Mouse (Mus musculus) liver, embryonic 16.5 days (tissue): Measurements from ENCODE around the gene Ank3. TPM values are rescaled to one million over a fixed set of nuclear protein-coding genes. Genes with fewer than 3 reads are reported as not detected.

Experiments
- ATAC-seq: fragments of 200-750 bp; cut with Nextera tagmentation; 2 replicates; pipeline ENCODE4 v1.8.0; 2017; ENCODE audit warnings: low read depth, mild to moderate bottlenecking, moderate number of reproducible peaks, moderate library complexity
- H3K27ac ChIP-seq: fragments of 300-500 bp; sonication (generic); 2 replicates; pipeline ENCODE4 v1.5.1; 2014; ENCODE audit warnings: mild to moderate bottlenecking, low read length
- H3K27me3 ChIP-seq: fragments of 300-500 bp; sonication (generic); 2 replicates; pipeline ENCODE4 v1.6.1; 2014; ENCODE audit warnings: low read depth, low read length, mixed read lengths; ENCODE audit not compliant: control insufficient read depth, insufficient read depth
- H3K36me3 ChIP-seq: fragments of 300-500 bp; sonication (generic); 2 replicates; pipeline ENCODE4 v1.6.1; 2014; ENCODE audit warnings: mild to moderate bottlenecking; ENCODE audit not compliant: control insufficient read depth, insufficient read depth
- H3K4me1 ChIP-seq: fragments of 300-500 bp; sonication (generic); 2 replicates; pipeline ENCODE4 v1.6.1; 2014; ENCODE audit warnings: low read depth, low read length, mixed read lengths; ENCODE audit not compliant: control insufficient read depth
- H3K4me2 ChIP-seq: fragments of 300-500 bp; sonication (generic); 2 replicates; pipeline ENCODE4 v1.6.1; 2014; ENCODE audit warnings: low read depth, low read length, mixed read lengths
- H3K4me3 ChIP-seq: fragments of 300-500 bp; sonication (generic); 2 replicates; pipeline ENCODE4 v1.5.1; 2014; ENCODE audit warnings: low read depth, mild to moderate bottlenecking, low read length
- H3K9ac ChIP-seq: fragments of 300-500 bp; sonication (generic); 2 replicates; pipeline ENCODE4 v1.6.1; 2014; ENCODE audit warnings: low read depth, low read length
- H3K9me3 ChIP-seq: fragments of 300-500 bp; sonication (generic); replicated peaks from 2 replicates; pipeline ENCODE4 v1.6.1; 2016; ENCODE audit warnings: low read length; ENCODE audit not compliant: control insufficient read depth
- WGBS: fragments of 180-500 bp; shearing (Covaris S2); extraction: QIAGEN DNeasy Blood & Tissue Kit; methylation state at CpG from one replicate; pipeline ENCODE4 v1.1.7; 2014; ENCODE audit not compliant: insufficient replicate concordance; 5-methylcytosine and 5-hydroxymethylcytosine counted together
- polyA plus RNA-seq: library from polyadenylated mRNA; unstranded; fragments of >200 nt; fragmentation: Nextera tagmentation; extraction: Ambion mirVana; gene quantifications from 2 replicates; pipeline ENCODE4 v1.2.1, GENCODE M21; 2015

Gene Ank3
- polyA plus RNA-seq, 1 experiment from 2014 or later = 14.0 TPM

- H3K9ac ChIP-seq = no peak overlapping the region
- H3K4me3 ChIP-seq = no peak overlapping the region
- H3K36me3 ChIP-seq = peaks cover 3% of the 10 kb centered on the region
- no peak overlapping the region for H3K27ac ChIP-seq
- no peaks in the 10 kb centered on the region for H3K27me3 ChIP-seq
- no peak for ATAC-seq
- H3K4me1 ChIP-seq = peaks cover 6% of the 10 kb centered on the region
- no peak overlapping the region for H3K4me2 ChIP-seq
- no peaks in the 10 kb centered on the region; the same call in 1 of the 2 replicates for H3K9me3 ChIP-seq
- WGBS = 57% methylated on average over 4 of the region's 4 CpGs
These were observed 584.1 kb downstream of the Ank3 start for GRCm38 (mm10) chr10:69982701-69983100.

- no peaks in the 10 kb centered on the region for H3K4me1 ChIP-seq
- H3K4me3 ChIP-seq = no peak overlapping the region
- peaks cover 23% of the 10 kb centered on the region for H3K9me3 ChIP-seq
- H3K27me3 ChIP-seq = no peaks in the 10 kb centered on the region
- ATAC-seq = no peak
- H3K9ac ChIP-seq = no peak overlapping the region
- 83% methylated on average over 11 of the region's 11 CpGs for WGBS
- H3K27ac ChIP-seq = no peak overlapping the region
- H3K36me3 ChIP-seq = peaks cover 31% of the 10 kb centered on the region
- no peak overlapping the region for H3K4me2 ChIP-seq
These were observed 588.9 kb downstream of the Ank3 start for GRCm38 (mm10) chr10:69987496-69987895.

- ATAC-seq = no peak
- Histone ChIP-seq H3K4me3 (no peak overlapping the region), H3K9me3 (peaks cover 11% of the 10 kb centered on the region), H3K27ac (no peak overlapping the region), H3K27me3 (no peaks in the 10 kb centered on the region), H3K36me3 (peaks cover 13% of the 10 kb centered on the region), H3K9ac (no peak overlapping the region), H3K4me2 (no peak overlapping the region), H3K4me1 (no peaks in the 10 kb centered on the region)
- 41% methylated on average over 8 of the region's 8 CpGs for WGBS
These were observed 598.5 kb downstream of the Ank3 start for GRCm38 (mm10) chr10:69997082-69997481.

GRCm38 (mm10) chr10:70004058-70004457 lies 605.5 kb downstream of the Ank3 start:
- WGBS = 67% methylated on average over 5 of the region's 5 CpGs
- Histone ChIP-seq H3K9me3 (no peaks in the 10 kb centered on the region), H3K27me3 (no peaks in the 10 kb centered on the region), H3K4me2 (no peak overlapping the region), H3K9ac (no peak overlapping the region), H3K36me3 (no peaks in the 10 kb centered on the region), H3K27ac (no peak overlapping the region), H3K4me3 (no peak overlapping the region), H3K4me1 (no peaks in the 10 kb centered on the region)
- no peak for ATAC-seq

GRCm38 (mm10) chr10:70004831-70005230 lies 606.3 kb downstream of the Ank3 start:
- Histone ChIP-seq H3K27ac (no peak overlapping the region), H3K9ac (no peak overlapping the region), H3K9me3 (no peaks in the 10 kb centered on the region), H3K4me3 (no peak overlapping the region), H3K4me2 (no peak overlapping the region), H3K27me3 (no peaks in the 10 kb centered on the region), H3K4me1 (no peaks in the 10 kb centered on the region), H3K36me3 (no peaks in the 10 kb centered on the region)
- WGBS = 86% methylated on average over 15 of the region's 15 CpGs
- no peak for ATAC-seq

GRCm38 (mm10) chr10:70006380-70006779 lies 607.8 kb downstream of the Ank3 start:
- no peak for ATAC-seq
- Histone ChIP-seq H3K4me3 (no peak overlapping the region), H3K4me1 (no peaks in the 10 kb centered on the region), H3K27me3 (no peaks in the 10 kb centered on the region), H3K27ac (no peak overlapping the region), H3K9me3 (no peaks in the 10 kb centered on the region), H3K36me3 (no peaks in the 10 kb centered on the region), H3K9ac (no peak overlapping the region), H3K4me2 (no peak overlapping the region)
- WGBS = 51% methylated on average over 9 of the region's 9 CpGs

GRCm38 (mm10) chr10:70011738-70012137 lies 613.2 kb downstream of the Ank3 start:
- Histone ChIP-seq H3K27me3 (no peaks in the 10 kb centered on the region), H3K36me3 (no peaks in the 10 kb centered on the region), H3K9me3 (no peaks in the 10 kb centered on the region), H3K4me2 (no peak overlapping the region), H3K4me3 (no peak overlapping the region), H3K4me1 (no peaks in the 10 kb centered on the region), H3K27ac (no peak overlapping the region), H3K9ac (no peak overlapping the region)
- WGBS = 51% methylated on average over 5 of the region's 5 CpGs
- ATAC-seq = no peak

GRCm38 (mm10) chr10:70013931-70014330 lies 615.4 kb downstream of the Ank3 start:
- ATAC-seq = no peak
- 69% methylated on average over 13 of the region's 13 CpGs for WGBS
- Histone ChIP-seq H3K27me3 (no peaks in the 10 kb centered on the region), H3K36me3 (no peaks in the 10 kb centered on the region), H3K9me3 (no peaks in the 10 kb centered on the region), H3K27ac (no peak overlapping the region), H3K9ac (no peak overlapping the region), H3K4me2 (no peak overlapping the region), H3K4me3 (no peak overlapping the region), H3K4me1 (no peaks in the 10 kb centered on the region)

GRCm38 (mm10) chr10:70015201-70015600 lies 616.6 kb downstream of the Ank3 start:
- no peak for ATAC-seq
- H3K36me3 ChIP-seq = no peaks in the 10 kb centered on the region
- H3K27ac ChIP-seq = no peak overlapping the region
- no peak overlapping the region for H3K9ac ChIP-seq
- H3K4me3 ChIP-seq = no peak overlapping the region
- no peaks in the 10 kb centered on the region for H3K4me1 ChIP-seq
- H3K9me3 ChIP-seq = 0 out of 2 replicates have a peak, but pooled peaks cover under 1% of the 10 kb centered on the region
- H3K27me3 ChIP-seq = no peaks in the 10 kb centered on the region
- WGBS = 76% methylated on average over 9 of the region's 9 CpGs
- no peak overlapping the region for H3K4me2 ChIP-seq
